ENCODE assay signal across 8 mouse cellular contexts in the genomic region with DNA sequence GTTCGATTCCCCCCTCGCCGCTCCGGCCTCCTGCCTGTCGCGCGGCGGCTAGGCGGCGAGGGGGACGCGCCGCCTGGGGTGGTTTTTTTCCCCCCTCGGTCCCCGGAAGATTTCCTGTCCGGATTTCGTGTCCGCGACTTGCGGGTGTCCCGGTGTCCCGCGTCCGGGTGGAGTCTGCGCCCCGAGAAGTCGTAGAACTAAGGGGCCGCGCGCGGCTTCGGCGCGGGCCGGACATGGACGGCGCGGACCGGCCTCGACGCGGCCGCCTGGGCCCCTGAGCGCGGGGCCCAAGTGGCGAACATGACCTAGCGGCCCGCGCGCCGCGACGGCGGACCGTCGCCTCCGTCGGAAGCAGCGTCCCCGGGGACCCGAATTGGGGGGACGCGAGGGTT. TPM values are rescaled to one million over a fixed set of nuclear protein-coding genes. Genes with fewer than 3 reads are reported as not detected.
DNase-seq lines count a peak whose midpoint lies in the region; ATAC-seq and TF ChIP-seq lines count a peak whose summit lies in the region.

No protein-coding gene starts in this region.

- no peak for ATAC-seq in heart, embryonic 13.5 days (ENCODE audit: extremely low read depth, insufficient number of reproducible peaks, low FRiP score, low TSS enrichment)
- no peak for ATAC-seq in forebrain, postnatal 0 days
- ATAC-seq in liver, postnatal 0 days = peak; percentile 10; the same call in 1 of the 2 replicates

- no peak for TF ChIP-seq EP300 in liver, postnatal 0 days (IDR thresholded peaks at IDR 0.05; ENCODE audit: low read depth)

- peak overlapping the region; percentile 89 for H3K27ac ChIP-seq in heart, embryonic 13.5 days (replicated peaks)
- peak overlapping the region; percentile 61 for H3K27ac ChIP-seq in ES-E14 (ENCODE audit: insufficient read depth, low read depth, low read length, poor library complexity, severe bottlenecking)
- peak overlapping the region; percentile 79 for H3K27ac ChIP-seq in forebrain, postnatal 0 days (ENCODE audit: low read depth, low read length)
- H3K27ac ChIP-seq in liver, postnatal 0 days (ENCODE audit: low read depth) = peak overlapping the region; percentile 91

- TF ChIP-seq CTCF in forebrain, postnatal 0 days (IDR thresholded peaks at IDR 0.05; ENCODE audit: low read depth) = no peak
- no peak for TF ChIP-seq CTCF in liver, postnatal 0 days (IDR thresholded peaks at IDR 0.05; ENCODE audit: low read depth)

- H3K4me2 ChIP-seq in heart, embryonic 13.5 days = peak overlapping the region; percentile 84
- H3K4me2 ChIP-seq in forebrain, postnatal 0 days (ENCODE audit: low read depth) = peak overlapping the region; percentile 74
- peak overlapping the region; percentile 84 for H3K4me2 ChIP-seq in liver, postnatal 0 days (ENCODE audit: low read depth, low read length)

- no peaks in the 10 kb centered on the region for H3K9me3 ChIP-seq in heart, embryonic 13.5 days
- H3K9me3 ChIP-seq in ES-E14 (ENCODE audit: control insufficient read depth, insufficient read depth, low read depth, low read length) = no peaks in the 10 kb centered on the region
- no peaks in the 10 kb centered on the region for H3K9me3 ChIP-seq in forebrain, postnatal 0 days (ENCODE audit: low read length)
- H3K9me3 ChIP-seq in liver, postnatal 0 days (ENCODE audit: low read length) = no peaks in the 10 kb centered on the region

- under 1% methylated on average over 63 of the region's 63 CpGs for WGBS in heart, embryonic 13.5 days
- WGBS in forebrain, postnatal 0 days = 3% methylated on average over 55 of the region's 63 CpGs
- WGBS in liver, postnatal 0 days (ENCODE audit: insufficient replicate concordance) = under 1% methylated on average over 63 of the region's 63 CpGs

- H3K4me1 ChIP-seq in heart, embryonic 13.5 days = peaks cover 52% of the 10 kb centered on the region
- peaks cover 2 to 10% of the 10 kb centered on the region in 2 experiments; a peak in 1 of 4 replicates for H3K4me1 ChIP-seq in ES-E14 (ENCODE audit: control insufficient read depth in 2 of 2, insufficient read depth in 2 of 2, low read length in 2 of 2, poor library complexity in 1 of 2)
- H3K4me1 ChIP-seq in forebrain, postnatal 0 days (ENCODE audit: insufficient read depth) = peaks cover 17% of the 10 kb centered on the region
- H3K4me1 ChIP-seq in liver, postnatal 0 days (ENCODE audit: insufficient read depth) = peaks cover 35% of the 10 kb centered on the region

- H3K27me3 ChIP-seq in heart, embryonic 13.5 days (replicated peaks) = no peaks in the 10 kb centered on the region
- no peaks in the 10 kb centered on the region for H3K27me3 ChIP-seq in forebrain, postnatal 0 days (ENCODE audit: insufficient read depth, low read length)
- no peaks in the 10 kb centered on the region for H3K27me3 ChIP-seq in liver, postnatal 0 days (ENCODE audit: insufficient read depth, low read length)

- no peak for DNase-seq in heart, adult 9 months (ENCODE audit: low spot score in 2 of 2)
- no peak for DNase-seq in ES-E14 (ENCODE audit: low read depth, low spot score)
- no peak for DNase-seq in forebrain, postnatal 0 days
- DNase-seq in liver, postnatal 0 days = no peak
- DNase-seq in natural killer cell, adult 2 months (ENCODE audit: low spot score in 2 of 2) = no peak
- no peak for DNase-seq in thymus, adult 18-20 months
- no peak for DNase-seq in right cerebral cortex, postnatal 25 days

- in situ Hi-C loops in ES-E14 (cut with MboI; ENCODE audit: low sequenced_read_pairs in 2 of 2, unreplicated experiment in 2 of 2) = loop anchor here in 1 of 2 experiments (25.0 kb wide), 1 partner anchor 129 kb away; the partner anchor contains the start of genes Abca7, Cnn2 and Tmem259

- H3K4me3 ChIP-seq in heart, embryonic 13.5 days = peak overlapping the region; percentile 96
- H3K4me3 ChIP-seq in ES-E14 (ENCODE audit: insufficient read depth in 1 of 2, low read depth in 1 of 2, low read length in 2 of 2, poor library complexity in 1 of 2, severe bottlenecking in 1 of 2) = peak overlapping the region; percentile 93 to 97
- peak overlapping the region; percentile 92 for H3K4me3 ChIP-seq in forebrain, postnatal 0 days (ENCODE audit: low read depth, low read length)
- peak overlapping the region; percentile 85 for H3K4me3 ChIP-seq in liver, postnatal 0 days (ENCODE audit: low read depth, low read length)

- H3K36me3 ChIP-seq in heart, embryonic 13.5 days = peaks cover 36% of the 10 kb centered on the region
- peaks cover 30% of the 10 kb centered on the region for H3K36me3 ChIP-seq in ES-E14 (ENCODE audit: control insufficient read depth, insufficient read depth, low read length, poor library complexity, severe bottlenecking)
- peaks cover 8% of the 10 kb centered on the region; the same call in 1 of the 2 replicates for H3K36me3 ChIP-seq in forebrain, postnatal 0 days (ENCODE audit: insufficient read depth)
- H3K36me3 ChIP-seq in liver, postnatal 0 days (replicated peaks; ENCODE audit: insufficient read depth, low read length) = peaks cover 28% of the 10 kb centered on the region

- peak overlapping the region; percentile 97 for H3K9ac ChIP-seq in heart, embryonic 13.5 days
- H3K9ac ChIP-seq in ES-E14 (ENCODE audit: insufficient read depth, low read depth, low read length, poor library complexity, severe bottlenecking) = peak overlapping the region; percentile 95
- peak overlapping the region; percentile 74 for H3K9ac ChIP-seq in forebrain, postnatal 0 days
- peak overlapping the region; percentile 88 for H3K9ac ChIP-seq in liver, postnatal 0 days (replicated peaks)

TF ChIP-seq in ES-E14, 5 proteins besides CTCF, POLR2A, EP300 and RAD21:
- TF ChIP-seq ZC3H11A (IDR thresholded peaks at IDR 0.05; ENCODE audit: borderline replicate concordance, low read depth, low read length) (no peak), CHD2 (IDR thresholded peaks at IDR 0.05; ENCODE audit: low read depth, low read length) (no peak), HCFC1 (IDR thresholded peaks at IDR 0.05; ENCODE audit: borderline replicate concordance, insufficient read depth, low read length) (no peak), MAFK (IDR thresholded peaks at IDR 0.05; ENCODE audit: insufficient read depth, low read depth, low read length) (no peak), ZNF384 (IDR thresholded peaks at IDR 0.05; ENCODE audit: low read depth, low read length) (no peak)

RNA-seq across cellular contexts. Expression of gene Stk11, which starts 0.3 kb away (rescaled TPM):
- 12.0 and 13.0 TPM in 2 replicates for polyA plus RNA-seq in heart, embryonic 13.5 days (2015; fragmentation: Nextera tagmentation; extraction: Ambion mirVana)
- 124 and 141 TPM in 2 replicates for total RNA-seq in ES-E14 (2012; rRNA removed)
- 77.2 and 77.8 TPM in 2 replicates for total RNA-seq in forebrain, postnatal 0 days (2014; rRNA removed)
- polyA plus RNA-seq in forebrain, postnatal 0 days (2015; fragmentation: Nextera tagmentation; extraction: Ambion mirVana) = 13.6 and 14.8 TPM in 2 replicates
- 9.1 and 11.2 TPM in 2 replicates for polyA plus RNA-seq in liver, postnatal 0 days (2015; fragmentation: Nextera tagmentation; extraction: Ambion mirVana)

RNA-seq across cellular contexts. Expression of gene Sbno2, which starts 10.6 kb away (rescaled TPM):
- 9.1 and 10.1 TPM in 2 replicates for polyA plus RNA-seq in heart, embryonic 13.5 days (2015; fragmentation: Nextera tagmentation; extraction: Ambion mirVana)
- 36.6 and 49.3 TPM in 2 replicates for total RNA-seq in ES-E14 (2012; rRNA removed)
- total RNA-seq in forebrain, postnatal 0 days (2014; rRNA removed) = 19.2 and 24.2 TPM in 2 replicates
- polyA plus RNA-seq in forebrain, postnatal 0 days (2015; fragmentation: Nextera tagmentation; extraction: Ambion mirVana) = 4.6 and 6.8 TPM in 2 replicates
- 7.4 and 8.7 TPM in 2 replicates for polyA plus RNA-seq in liver, postnatal 0 days (2015; fragmentation: Nextera tagmentation; extraction: Ambion mirVana)

RNA-seq across cellular contexts. Expression of gene Atp5d, which starts 22.5 kb away (rescaled TPM):
- 808 and 893 TPM in 2 replicates for polyA plus RNA-seq in heart, embryonic 13.5 days (2015; fragmentation: Nextera tagmentation; extraction: Ambion mirVana)
- total RNA-seq in ES-E14 (2012; rRNA removed) = 217 and 226 TPM in 2 replicates
- 154 and 193 TPM in 2 replicates for total RNA-seq in forebrain, postnatal 0 days (2014; rRNA removed)
- polyA plus RNA-seq in forebrain, postnatal 0 days (2015; fragmentation: Nextera tagmentation; extraction: Ambion mirVana) = 633 and 650 TPM in 2 replicates
- 537 and 576 TPM in 2 replicates for polyA plus RNA-seq in liver, postnatal 0 days (2015; fragmentation: Nextera tagmentation; extraction: Ambion mirVana)

RNA-seq across cellular contexts. Expression of gene Cbarp, which starts 24.7 kb away (rescaled TPM):
- polyA plus RNA-seq in heart, embryonic 13.5 days (2015; fragmentation: Nextera tagmentation; extraction: Ambion mirVana) = 1.6 and 2.5 TPM in 2 replicates
- total RNA-seq in ES-E14 (2012; rRNA removed) = 20.9 and 41.0 TPM in 2 replicates
- total RNA-seq in forebrain, postnatal 0 days (2014; rRNA removed) = 114 and 151 TPM in 2 replicates
- polyA plus RNA-seq in forebrain, postnatal 0 days (2015; fragmentation: Nextera tagmentation; extraction: Ambion mirVana) = 57.5 and 68.2 TPM in 2 replicates
- 0.11 and 0.18 TPM in 2 replicates for polyA plus RNA-seq in liver, postnatal 0 days (2015; fragmentation: Nextera tagmentation; extraction: Ambion mirVana)

RNA-seq across cellular contexts. Expression of gene Midn, which starts 32.1 kb away (rescaled TPM):
- polyA plus RNA-seq in heart, embryonic 13.5 days (2015; fragmentation: Nextera tagmentation; extraction: Ambion mirVana) = 15.6 and 15.7 TPM in 2 replicates
- total RNA-seq in ES-E14 (2012; rRNA removed) = 38.3 and 42.6 TPM in 2 replicates
- total RNA-seq in forebrain, postnatal 0 days (2014; rRNA removed) = 91.5 and 120 TPM in 2 replicates
- polyA plus RNA-seq in forebrain, postnatal 0 days (2015; fragmentation: Nextera tagmentation; extraction: Ambion mirVana) = 19.3 and 21.3 TPM in 2 replicates
- 3.0 and 4.3 TPM in 2 replicates for polyA plus RNA-seq in liver, postnatal 0 days (2015; fragmentation: Nextera tagmentation; extraction: Ambion mirVana)
